Mouse (Mus musculus) layer of hippocampus, adult 8-10 months (tissue): ENCODE measurements around the gene Dnajc1. TPM values are rescaled to one million over a fixed set of nuclear protein-coding genes. Genes with fewer than 3 reads are reported as not detected.

Source experiments
- DNase-seq, 2 experiments: peaks; one replicate each; pipeline ENCODE4 v3.0.0; 2022; ENCODE audit warnings: low spot score in 2 of 2
- total RNA-seq, 4 experiments: library from RNA; stranded (reverse); gene quantifications; 2 replicates each; pipeline ENCODE4 v1.2.4; 2022

The Dnajc1 gene
- total RNA-seq, 4 experiments from 2014 or later, result 23.7 to 31.3 (median 26.0) TPM

- no peak for DNase-seq
Observed at GRCm38 (mm10) chr2:18202923-18203322, 189.7 kb downstream of the Dnajc1 start.

GRCm38 (mm10) chr2:18201820-18202462 lies 190.7 kb downstream of the Dnajc1 start:
- DNase-seq, result no peak

- DNase-seq, result no peak
Observed at GRCm38 (mm10) chr2:18195691-18196396, 196.8 kb downstream of the Dnajc1 start.

- DNase-seq, result no peak
Observed at GRCm38 (mm10) chr2:18195285-18195684, 197.3 kb downstream of the Dnajc1 start.

- DNase-seq, result no peak
Observed at GRCm38 (mm10) chr2:18188367-18188766, 204.3 kb downstream of the Dnajc1 start.

- DNase-seq, result no peak
Observed at GRCm38 (mm10) chr2:18183079-18183478, 209.6 kb downstream of the Dnajc1 start.

- no peak for DNase-seq
Observed at GRCm38 (mm10) chr2:18181631-18182030, 211.0 kb downstream of the Dnajc1 start.

- DNase-seq, result no peak
Observed at GRCm38 (mm10) chr2:18180323-18180722, 212.3 kb downstream of the Dnajc1 start.

GRCm38 (mm10) chr2:18176235-18176634 lies 216.4 kb downstream of the Dnajc1 start:
- no peak for DNase-seq

- DNase-seq, result no peak
Observed at GRCm38 (mm10) chr2:18175234-18175633, 217.4 kb downstream of the Dnajc1 start.

- no peak for DNase-seq
Observed at GRCm38 (mm10) chr2:18169174-18169948, 223.3 kb downstream of the Dnajc1 start.

- DNase-seq, result no peak
Observed at GRCm38 (mm10) chr2:18165511-18165910, 227.1 kb downstream of the Dnajc1 start.

- no peak for DNase-seq
Observed at GRCm38 (mm10) chr2:18160992-18161391, 231.6 kb downstream of the Dnajc1 start.

- DNase-seq, result no peak
Observed at GRCm38 (mm10) chr2:18159426-18159825, 233.2 kb downstream of the Dnajc1 start.

GRCm38 (mm10) chr2:18156131-18156530 lies 236.5 kb downstream of the Dnajc1 start:
- DNase-seq, result no peak
